Mouse (Mus musculus): ENCODE results near the gene Zfp934.
"Not testable (repeated sequence)": the region's sequence is repeated elsewhere in the genome, so short reads cannot be mapped to it uniquely, and the experiment has no call there.

The Zfp934 gene

DNA sequence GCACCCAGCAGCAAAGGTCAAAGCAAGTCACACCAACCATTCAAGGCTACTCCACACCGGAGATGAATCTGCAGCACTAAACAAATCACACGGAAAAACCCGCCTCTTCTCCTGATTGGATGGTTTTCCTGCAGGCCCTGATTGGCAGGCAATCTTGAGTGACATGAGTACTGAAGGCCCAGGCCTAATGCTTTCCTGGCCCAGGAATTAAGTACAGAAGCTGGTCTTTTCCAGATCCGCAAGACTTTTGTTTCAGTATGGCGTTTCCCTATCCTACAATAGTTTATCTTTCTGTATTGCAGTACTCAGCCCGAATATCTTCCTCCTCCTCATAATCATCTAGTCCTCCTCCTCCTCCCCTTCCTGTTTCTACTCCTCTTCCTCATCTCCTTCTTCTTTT is at the start of gene Zfp934:
Gene Zfp934, minus strand, starts transcription at position 101 of the 400 bp plus-strand sequence.
- in situ Hi-C loops (cut with MboI, MseI), result not testable (repeated sequence)

DNA sequence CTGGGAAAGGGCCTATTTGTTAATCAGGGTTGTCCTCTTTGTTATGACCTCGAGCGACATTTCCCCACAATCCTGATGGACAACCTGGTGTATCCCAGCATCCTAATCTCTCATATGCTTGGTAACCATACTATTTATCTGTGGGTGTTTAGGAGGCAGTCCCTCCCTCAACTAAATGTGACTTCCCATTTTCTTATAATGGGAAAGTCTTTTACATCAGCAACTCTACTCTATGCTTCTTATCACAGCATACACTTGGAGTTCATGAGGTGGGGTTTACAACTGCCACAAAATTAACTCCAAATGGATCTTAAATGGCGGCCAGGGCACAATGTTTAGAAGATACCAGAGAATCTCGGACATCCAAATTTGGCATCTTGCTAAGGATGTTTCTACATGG is 46.5 kb upstream of the Zfp934 start:
- in situ Hi-C loops (cut with MboI, MseI), result not testable (repeated sequence)

DNA sequence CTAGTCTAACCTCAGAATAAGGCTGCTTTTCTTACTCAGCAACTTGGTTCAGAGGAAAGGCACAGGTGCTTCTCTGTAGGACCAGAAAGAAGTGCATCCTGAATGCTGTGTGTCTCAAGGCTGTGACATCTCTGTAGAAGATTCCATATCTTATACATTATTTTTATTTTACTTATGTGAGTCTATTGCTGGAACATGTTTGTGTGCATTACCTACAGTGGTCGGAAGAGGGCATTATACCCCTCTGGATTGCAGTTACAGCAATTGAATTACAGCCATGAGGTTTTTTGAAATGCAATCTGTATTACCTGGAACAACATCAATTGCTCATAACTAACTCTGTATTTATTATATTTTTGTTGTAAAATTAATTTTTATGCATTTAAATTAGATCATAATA is 9.3 kb downstream of the Zfp934 start:
- in situ Hi-C loops (cut with MboI, MseI), result not testable (repeated sequence)

DNA sequence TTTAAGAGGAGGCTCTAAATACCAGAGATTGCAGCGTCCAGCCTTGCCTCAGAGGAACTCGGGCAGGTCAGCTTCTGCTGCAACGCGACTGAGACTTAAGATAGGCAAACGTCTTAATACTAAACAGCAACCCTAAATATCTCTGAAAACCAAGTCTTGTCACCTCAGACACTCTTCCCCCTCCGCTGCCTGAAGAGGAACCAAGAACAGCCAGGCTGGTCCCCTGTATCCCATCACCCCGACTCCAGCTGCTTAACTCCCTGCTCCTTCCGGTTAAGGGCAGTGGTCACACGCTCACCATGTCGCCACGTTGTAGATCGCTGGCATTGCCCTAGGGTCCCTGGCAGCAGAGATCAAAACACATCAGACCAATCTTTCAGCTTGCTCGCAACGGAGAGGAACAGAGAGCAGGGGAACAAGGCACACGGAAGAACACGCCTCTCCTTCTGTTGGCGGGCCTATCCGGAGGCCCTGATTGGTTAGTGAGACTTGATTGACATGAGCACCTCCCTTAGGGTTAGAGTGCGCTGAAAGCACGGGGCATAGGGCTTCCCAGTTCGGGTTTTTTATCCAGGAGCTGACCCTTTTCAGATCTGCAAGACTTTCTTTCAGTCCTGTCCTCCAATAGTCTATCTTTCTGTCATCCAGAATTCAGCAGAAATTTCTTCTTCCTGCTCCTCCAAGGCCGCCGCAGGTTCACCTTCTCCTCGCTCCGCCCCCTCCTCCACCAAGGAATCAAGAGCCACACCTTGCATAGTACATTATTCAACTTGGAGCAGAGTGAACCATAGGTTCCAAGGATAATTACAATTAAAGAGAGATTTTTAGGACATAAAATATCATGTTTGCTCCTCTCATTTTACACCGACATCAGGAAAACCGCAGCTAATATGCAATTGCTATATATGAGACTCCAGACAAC is 12.5 kb downstream of the Zfp934 start, which contains the start of gene Zfp935:
Gene Zfp935, minus strand, starts transcription at position 323 of the 922 bp plus-strand sequence.
- in situ Hi-C loops (cut with MboI, MseI), result not testable (repeated sequence)

DNA sequence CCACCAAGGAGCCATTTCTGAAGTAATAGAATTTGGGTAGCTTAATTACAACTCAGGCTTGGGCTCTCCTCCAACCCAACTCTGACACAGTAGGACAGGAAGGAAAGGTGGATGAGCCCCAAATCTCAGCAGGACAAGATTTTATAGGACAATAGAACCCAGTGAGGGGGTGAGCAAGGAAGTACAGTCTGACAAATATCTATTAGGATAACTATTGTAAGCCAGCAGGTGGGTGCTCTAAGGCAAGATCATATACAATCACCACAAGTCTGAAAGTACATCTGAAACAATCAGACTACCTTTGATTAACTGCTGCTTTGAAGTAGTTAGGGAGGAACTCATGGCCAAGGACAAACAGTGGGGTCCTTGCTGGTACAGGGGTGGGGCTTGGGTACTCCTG is 40.9 kb downstream of the Zfp934 start:
- in situ Hi-C loops (cut with MboI, MseI), result loop anchor here (5.0 kb wide), 1 partner anchor 383 kb away; no protein-coding TSS in a partner anchor

DNA sequence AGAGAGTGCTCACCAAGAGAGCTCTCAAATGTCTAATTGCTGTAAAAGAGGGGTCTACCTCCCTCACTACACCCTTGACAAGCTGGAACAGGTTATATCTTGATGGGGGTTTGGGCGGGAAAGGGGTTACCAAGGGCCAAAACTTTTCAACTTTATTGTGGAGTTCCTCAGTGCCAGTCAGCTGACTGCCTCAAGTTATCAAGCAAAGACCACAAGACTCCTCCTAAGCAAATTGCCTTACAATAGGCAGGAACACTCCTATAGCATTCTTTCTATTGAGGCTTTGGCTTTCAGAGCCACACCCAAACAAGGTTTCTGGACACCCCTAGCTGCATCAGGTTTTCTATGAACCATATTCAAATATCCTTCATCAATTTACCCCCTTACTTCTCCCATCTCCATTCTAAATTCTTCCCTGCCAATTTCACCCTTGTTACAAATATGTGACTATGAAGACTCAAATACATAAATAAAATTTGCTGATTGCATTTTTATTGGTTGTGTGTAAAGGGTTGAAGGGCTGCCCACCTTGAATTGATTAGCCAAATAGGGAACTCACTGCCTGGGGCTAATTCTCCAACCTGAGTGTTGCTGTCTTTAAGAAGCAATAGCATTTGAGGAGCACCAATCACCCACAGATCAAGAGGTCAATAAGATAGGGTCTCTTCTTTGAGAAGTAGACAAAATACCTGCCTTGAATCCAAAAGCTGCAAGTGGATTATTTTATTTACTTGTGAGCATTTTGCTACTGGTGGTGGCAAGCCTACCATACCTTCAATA is 60.2 kb downstream of the Zfp934 start:
- in situ Hi-C loops (cut with MboI, MseI), result loop anchor here (10.0 kb wide), 1 partner anchor 1446 kb away; no protein-coding TSS in a partner anchor

DNA sequence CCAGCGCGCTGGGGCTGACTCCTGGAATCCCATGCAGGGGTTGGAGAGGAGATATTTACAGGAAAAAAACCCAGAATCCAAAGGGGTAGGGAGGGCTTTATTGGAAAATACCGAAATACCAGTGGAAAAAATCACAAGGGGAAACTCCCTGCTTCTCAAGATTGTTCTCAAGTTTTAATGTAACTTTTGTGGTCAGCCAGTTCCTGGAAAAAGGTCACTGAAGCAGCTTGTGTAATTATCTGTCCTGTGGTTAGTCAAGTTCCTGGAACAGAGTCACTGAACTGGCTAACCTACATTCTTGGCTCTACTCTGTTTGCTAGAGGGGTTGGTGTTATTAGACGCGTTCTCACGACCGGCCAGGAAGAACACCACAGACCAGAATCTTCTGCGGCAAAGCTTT is 98.3 kb downstream of the Zfp934 start:
- in situ Hi-C loops (cut with MboI, MseI), result loop anchor here (25.0 kb wide), 1 partner anchor 715 kb away; no protein-coding TSS in a partner anchor

DNA sequence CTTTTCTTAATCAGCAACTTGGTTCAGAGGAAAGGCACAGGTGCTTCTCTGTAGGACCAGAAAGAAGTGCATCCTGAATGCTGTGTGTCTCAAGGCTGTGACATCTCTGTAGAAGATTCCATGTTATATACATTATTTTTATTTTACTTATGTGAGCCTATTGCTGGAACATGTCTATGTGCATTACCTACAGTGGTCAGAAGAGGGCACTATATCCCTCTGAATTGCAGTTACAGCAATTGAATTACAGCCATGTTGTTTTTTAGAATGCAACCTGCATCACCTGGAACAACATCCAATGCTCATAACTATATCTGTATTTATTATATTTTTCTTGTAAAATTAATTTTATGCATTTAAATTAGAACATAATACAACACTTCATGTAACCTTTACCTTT is 101.1 kb downstream of the Zfp934 start:
- in situ Hi-C loops (cut with MboI, MseI), result loop anchor here (5.0 to 25.0 kb wide), 3 partner anchors 292 to 717 kb away; partner anchors contain the start of genes Fbp2 and Platr25

DNA sequence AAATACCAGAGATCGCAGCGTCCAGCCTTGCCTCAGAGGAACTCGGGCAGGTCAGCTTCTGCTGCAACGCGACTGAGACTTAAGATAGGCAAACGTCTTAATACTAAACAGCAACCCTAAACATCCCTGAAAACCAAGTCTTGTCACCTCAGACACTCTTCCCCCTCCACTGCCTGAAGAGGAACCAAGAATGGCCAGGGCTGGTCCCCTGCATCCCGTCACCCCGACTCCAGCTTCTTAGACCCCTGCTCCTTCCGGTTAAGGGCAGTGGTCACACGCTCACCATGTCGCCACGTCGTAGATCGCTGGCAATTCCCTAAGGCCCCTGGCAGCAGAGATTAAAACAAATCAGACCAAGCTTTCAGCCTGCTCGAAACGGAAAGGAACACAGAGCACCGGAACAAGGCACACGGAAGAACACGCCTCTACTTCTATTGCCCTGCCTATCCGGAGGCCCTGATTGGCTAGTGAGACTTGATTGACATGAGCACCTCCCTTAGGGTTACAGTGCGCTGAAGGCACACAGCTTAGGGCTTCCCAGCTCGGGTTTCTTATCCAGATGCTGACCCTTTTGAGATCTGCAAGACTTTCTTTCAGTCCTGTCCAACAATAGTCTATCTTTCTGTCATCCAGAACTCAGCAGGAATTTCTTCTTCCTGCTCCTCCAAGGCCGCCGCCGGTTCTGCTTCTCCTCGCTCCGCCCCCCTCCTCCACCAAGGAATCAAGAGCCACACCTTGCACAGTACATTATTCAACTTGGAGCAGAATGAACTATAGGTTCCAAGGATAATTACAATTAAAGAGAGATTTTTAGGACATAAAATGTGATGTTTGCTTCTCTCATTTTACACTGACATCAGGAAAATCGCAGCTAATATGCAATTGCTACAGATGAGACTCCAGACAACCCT is 104.3 kb downstream of the Zfp934 start, which contains the start of gene Gm49359:
Gene Gm49359, minus strand, starts transcription at position 409 of the 911 bp plus-strand sequence.
- in situ Hi-C loops (cut with MboI, MseI), result loop anchor here (5.0 to 25.0 kb wide), 3 partner anchors 296 to 721 kb away; partner anchors contain the start of genes Fbp2 and Platr25
